Mouse (Mus musculus) ES-E14 (cell line): ENCODE results near the gene Cfb.
"Not testable (repeated sequence)": the region's sequence is repeated elsewhere in the genome, so short reads cannot be mapped to it uniquely, and the experiment has no call there.

Source experiments
- MAFK ChIP-seq: IDR thresholded peaks from 2 replicates; pipeline ENCODE4 v1.6.1; 2014; ENCODE audit warnings: mild to moderate bottlenecking, low read depth, low read length, inconsistent platforms; ENCODE audit not compliant: insufficient read depth
- ZNF384 ChIP-seq: IDR thresholded peaks from 2 replicates; pipeline ENCODE4 v1.6.1; 2012; ENCODE audit warnings: low read depth, low read length, inconsistent platforms

GRCm38 (mm10) chr17:34830776-34831175 lies 31.5 kb downstream of the Cfb start:
- TF ChIP-seq MAFK, ZNF384: not testable (repeated sequence)
